Mouse (Mus musculus) liver, adult 2 months (tissue): ENCODE measurements around the gene Hist1h4d.

ENCODE experiments used
- CTCF ChIP-seq: fragments of 200-500 bp; IDR thresholded peaks from 2 replicates; pipeline ENCODE4 v1.5.1; 2011; ENCODE audit warnings: low read depth, low read length, control low read depth
- POLR2A ChIP-seq: fragments of 200-500 bp; IDR thresholded peaks from 2 replicates; pipeline ENCODE4 v1.6.1; 2011; ENCODE audit warnings: low read length, control low read depth; ENCODE audit not compliant: insufficient read depth; ENCODE audit errors: extremely low read depth

- TF ChIP-seq CTCF: no peak
- TF ChIP-seq POLR2A: no peak
These were observed 38.8 kb downstream of the Hist1h4d start for GRCm38 (mm10) chr13:23620056-23620732.
